Mouse (Mus musculus) right cerebral cortex, postnatal 10 days (tissue): ENCODE measurements at regions not wholly inside any gene's neighbourhood (a gene's known extent, or its start where the extent isn't known, plus 50 kb on each side); places are given as distances from the start of the nearest gene placed in this dataset.

Experiments
- DNase-seq, 2 experiments: peaks; one replicate each; pipeline ENCODE4 v3.0.0; 2021; ENCODE audit warnings: low spot score in 2 of 2

DNA sequence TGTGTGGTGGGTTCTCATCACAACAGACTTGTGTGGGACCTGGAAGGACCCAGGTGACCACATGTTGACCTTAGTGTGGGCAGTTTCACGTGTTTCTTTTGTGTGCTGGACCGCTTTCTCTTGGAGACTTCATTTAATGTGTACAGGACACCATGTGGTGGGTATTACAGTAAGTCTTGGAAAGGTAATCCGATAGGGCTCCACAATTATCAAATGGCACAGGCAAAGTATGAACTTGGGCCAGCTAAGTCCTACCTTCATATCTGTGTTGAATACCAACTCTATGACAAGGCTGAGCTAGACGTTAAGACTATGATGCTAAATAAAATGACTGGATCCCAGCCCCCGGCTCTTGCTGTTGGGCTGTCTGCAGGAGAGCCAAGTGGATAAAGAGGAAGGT is 173.5 kb downstream of the 1500009L16Rik start:
- DNase-seq, result no peak

DNA sequence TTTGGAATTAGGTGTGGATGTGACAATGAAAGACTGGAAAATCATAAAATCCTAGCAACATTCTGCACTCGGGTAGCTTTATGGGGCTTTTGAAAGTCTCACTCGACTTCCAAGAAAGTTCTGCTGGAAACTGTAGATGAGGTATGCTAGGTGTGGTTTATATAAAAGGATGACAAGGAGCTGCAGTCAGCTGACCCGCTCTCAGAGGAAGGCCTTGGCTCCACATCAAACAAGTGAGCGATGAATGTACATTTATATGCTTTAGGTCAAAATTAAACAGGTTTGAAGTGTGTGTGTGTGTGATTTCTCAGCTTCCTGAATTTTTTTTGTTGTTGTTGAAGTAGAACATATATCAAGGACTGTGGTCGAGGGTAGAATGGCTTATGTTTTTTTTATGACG is 174.9 kb downstream of the 1500009L16Rik start:
- DNase-seq, result no peak

DNA sequence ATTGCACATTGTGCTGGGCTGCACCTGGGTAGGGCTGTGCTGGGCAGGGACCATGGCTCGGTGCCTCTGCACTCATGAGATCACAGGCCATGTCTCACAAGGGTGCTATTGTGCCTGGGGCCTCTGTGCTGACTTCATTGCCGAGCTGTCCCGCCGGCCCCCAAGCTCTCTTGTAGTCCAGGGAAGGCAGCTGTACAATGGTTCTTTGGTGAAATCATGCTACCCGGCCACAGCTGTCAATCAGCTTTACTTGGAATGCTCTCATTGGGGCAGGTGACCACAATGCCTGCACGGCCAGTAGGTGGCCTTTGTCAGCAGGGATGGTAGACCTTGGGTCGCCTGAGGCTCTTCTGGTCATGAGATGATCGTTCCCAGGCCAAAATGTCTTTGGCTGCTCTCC is 184.1 kb downstream of the 1500009L16Rik start:
- peak; percentile 23 to 33 for DNase-seq

DNA sequence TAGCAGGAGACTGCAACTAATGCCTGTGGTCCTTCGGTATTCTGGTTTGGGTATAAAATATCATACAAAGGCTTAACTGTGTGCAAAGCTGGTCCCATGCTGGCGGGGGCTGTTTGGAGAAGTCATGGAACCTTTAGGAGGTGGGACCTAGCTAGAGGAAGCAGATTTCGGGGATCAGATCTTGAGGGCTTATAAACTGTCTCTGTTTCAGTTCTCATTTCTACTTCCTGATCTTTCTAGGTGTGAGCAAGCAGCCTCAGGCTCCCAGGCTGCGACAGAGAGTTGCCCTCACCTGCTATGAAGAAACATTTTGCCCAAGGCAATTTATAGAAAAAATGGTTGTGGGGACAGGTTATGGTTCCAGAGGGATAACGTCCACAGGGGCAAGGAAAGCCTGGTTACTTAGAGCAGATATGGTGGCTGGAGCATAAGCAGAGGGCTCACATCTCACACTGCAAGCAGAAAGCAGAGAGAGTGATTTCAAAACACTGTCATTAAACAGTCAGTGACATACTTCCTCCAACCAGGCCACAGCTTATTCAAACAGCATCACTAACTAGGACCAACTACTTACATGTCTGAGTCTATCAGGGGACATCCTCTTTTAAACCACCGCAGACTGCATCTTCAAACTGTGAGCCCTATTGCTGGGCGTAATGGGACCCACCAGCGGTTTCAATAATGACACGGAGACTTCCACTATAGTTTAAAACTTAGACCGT is 188.1 kb downstream of the 1500009L16Rik start:
- DNase-seq, result no peak

DNA sequence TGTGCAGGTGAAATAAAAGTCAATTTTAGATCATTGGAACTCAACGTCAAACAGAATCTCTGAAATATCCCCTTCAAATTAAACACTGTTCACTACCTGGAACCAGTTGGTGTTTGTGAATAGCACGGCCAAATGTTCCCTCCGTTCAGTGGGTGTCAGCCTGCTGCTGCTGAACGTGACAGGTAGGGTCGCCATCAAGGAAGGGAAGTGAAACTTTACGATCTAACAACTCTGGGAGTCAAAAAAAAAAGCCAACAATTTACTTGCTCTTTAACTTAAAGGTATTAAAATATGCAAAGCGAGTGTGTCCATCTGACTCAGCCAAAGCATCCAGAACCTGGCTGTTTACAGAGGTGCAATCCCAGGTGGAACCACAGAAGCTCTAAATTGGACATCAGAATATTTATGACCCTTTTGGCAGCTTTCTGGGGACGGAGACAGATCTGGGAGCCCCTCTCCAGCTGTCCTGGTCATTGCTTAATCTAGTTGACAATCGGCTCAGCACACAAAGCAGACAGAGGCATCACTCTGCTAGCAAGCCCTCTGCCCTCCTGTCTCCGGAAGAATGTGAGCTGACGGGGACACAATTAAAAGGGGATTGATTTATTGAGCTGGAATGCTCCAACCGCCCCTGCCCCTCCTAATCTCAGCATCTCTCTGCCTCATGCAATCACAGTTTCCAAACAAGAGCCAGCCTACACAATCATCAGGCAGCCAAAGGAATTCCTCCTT is 191.9 kb downstream of the 1500009L16Rik start:
- no peak for DNase-seq

DNA sequence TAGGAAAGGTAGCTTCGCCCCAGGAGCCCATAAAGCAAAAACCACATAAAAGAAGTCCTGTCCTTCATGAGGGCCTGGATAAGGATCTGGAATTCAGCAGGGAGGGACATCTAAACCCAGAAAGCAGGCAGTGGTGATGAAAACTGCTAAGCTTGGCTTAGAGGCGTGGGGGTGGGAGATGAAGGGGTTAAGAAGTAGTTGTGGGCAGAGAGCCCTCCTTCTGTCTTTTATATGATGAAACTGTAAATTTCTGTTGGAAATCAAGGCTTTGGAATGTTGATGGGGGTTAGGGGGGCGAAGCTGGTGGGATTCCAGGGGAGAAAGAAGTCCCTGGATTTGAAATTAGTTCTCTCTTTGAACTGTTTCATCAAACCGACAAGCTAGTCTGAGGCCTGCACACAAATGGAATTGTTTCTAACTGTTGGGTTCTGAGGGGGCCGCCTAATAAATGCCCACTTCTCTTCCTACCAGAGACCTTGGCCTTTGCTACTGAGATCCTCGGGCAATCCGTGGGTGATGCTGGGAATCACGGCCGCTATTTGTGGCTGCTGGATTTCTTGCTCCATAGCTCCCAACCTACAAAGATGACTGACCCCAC is 192.6 kb downstream of the 1500009L16Rik start:
- no peak for DNase-seq

DNA sequence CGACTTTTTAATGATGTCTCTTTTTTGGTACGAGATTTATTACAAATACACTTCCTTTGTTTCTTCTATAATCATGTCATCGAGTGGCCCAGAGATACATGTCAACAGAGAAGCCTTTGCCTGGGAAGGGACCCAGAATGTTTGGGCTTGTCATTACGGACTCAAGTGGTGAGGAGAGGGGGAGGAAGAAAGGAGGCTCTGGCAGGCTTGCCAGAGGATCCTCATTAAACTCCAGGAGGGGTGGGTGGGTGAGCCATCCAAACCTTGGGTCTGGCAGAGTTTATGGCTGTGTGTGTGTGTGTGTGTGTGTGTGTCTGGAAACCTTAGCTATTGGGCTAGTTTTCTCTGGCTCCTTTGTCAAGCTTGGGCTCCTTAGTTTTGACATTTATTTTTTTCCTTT is 204.3 kb downstream of the 1500009L16Rik start:
- DNase-seq, result peak; percentile 37 to 47

DNA sequence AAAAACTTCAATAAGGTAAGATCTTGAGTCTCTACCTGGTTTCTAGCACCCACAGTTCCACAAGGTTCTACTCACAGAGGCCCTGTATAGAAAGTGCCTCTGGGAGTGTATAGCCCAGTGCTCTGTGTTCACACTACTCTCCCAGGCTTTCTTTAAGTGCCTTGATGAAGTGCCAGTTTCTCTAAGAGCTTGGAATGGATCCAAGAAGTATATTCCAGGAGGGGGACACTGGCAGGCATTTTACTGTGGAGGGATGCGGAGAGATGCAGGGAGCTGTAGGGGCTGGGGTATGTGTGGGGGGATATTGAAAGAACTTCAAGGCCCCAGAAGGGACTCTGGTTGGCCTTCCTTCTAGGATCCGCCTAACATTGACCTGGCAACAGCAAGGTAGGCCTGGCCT is 204.9 kb downstream of the 1500009L16Rik start:
- DNase-seq, result no peak

DNA sequence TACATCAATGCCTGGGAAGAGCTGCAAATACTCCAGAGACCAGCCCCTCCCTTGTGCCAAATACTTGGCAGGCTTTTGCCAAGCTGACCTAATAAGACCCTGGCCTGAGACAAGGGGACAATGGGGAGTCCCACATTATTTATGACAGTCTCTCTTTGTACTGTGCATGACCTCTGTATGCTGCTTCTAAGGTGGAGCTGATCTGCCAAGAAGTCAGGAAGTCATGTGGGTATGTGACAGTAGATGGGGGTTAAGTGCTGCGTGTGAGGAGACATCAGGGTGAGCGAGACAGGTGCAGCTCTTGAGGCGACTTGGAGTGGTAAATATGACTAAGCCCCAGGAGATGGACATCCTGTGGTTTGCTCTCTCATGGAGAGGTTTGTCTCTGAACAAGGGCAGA is 209.1 kb downstream of the 1500009L16Rik start:
- DNase-seq, result no peak

DNA sequence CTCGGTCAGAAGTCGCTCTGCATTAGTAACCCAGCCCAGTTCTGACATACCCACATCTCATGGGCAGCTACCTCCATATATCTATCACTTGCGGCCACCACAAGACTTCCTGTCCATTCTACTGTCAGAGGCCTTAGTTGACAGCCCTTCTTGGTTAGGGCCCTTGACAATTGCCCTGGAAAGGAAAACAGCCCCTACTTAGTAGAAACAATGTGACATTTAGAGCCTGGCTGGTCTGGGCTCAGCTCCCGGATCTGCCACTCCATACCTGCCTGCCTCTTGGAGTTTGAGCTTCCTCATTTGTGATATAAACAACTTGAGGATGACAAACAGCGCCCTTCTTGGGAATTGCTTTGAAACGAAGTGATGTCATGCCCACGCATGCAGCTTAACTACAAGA is 210.5 kb downstream of the 1500009L16Rik start:
- DNase-seq, result no peak

DNA sequence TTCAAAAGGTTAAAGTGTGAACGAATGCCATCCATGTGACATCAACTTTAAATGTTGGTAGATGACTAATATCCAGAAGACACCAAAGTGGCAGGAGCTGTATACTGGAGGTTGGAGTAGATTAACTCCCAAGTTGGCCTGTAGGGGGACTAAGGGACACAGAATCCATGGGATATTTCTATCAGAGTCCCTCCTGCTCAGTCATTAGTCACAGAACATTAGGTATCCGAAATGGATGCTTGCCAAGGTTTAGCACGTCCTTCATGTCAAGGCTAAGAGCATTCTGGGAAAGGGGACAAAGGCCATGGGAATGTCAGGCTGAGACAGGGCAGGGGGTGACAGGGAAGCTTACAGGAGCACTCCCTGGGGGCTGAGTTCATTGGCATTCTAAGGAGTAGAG is 211.8 kb downstream of the 1500009L16Rik start:
- DNase-seq, result no peak

DNA sequence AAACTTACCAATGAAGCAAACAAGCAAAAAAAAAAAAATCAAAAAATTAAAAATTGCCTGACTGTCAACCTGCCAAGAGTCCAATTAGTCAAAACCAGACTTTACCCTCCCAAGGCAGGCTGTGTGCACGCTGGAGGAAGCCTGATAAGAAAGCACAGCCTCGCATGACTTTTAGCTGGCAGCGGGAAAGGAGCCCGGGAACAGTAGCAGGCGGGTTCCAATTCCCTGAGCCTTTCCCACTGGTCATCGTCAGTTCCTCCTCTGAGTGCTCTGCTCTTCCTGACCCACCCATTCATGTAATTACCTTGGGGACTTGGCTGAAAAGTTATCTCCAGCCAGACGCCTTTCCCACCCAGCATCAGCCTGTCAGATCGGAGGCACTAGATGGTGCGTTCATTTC is 214.5 kb downstream of the 1500009L16Rik start:
- no peak for DNase-seq

DNA sequence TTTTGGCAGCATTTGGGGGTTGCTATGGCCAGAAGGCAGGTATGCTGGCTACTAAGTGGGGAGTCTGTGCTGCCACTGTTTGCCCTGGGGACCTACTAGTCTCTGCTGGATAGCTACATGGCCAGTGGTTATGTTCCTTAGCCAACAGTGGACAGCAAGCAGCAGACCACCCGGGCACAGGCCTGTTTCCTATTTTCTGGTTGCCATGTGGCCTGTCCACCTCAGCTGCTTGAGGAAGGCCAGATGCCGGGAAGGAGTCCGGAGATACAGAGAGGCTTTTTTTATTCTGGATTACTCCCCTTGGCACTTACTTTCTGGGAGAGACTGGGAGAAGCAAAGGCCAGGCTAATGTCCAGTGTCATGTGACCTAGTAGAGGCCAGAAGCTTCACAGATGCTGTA is 219.4 kb downstream of the 1500009L16Rik start:
- DNase-seq, result no peak

DNA sequence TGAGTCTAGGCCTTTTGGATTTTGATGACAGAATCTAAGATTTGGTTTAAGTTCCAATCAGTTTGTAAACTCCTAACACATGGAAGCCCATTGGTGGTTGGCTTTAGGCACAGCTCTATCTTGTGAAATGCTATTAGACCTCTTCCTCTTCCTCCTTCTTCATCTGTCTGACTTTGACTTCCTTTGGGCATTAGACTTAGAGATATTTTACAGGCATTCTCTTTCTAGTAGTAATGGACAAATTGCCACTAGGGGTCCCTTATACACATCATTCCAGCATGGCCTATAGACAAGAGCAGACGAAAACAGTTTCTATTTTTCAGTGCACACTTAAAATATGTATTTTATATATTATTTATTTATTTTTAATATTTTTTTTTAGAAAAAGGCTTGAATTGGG is 221.5 kb downstream of the 1500009L16Rik start:
- DNase-seq, result no peak

DNA sequence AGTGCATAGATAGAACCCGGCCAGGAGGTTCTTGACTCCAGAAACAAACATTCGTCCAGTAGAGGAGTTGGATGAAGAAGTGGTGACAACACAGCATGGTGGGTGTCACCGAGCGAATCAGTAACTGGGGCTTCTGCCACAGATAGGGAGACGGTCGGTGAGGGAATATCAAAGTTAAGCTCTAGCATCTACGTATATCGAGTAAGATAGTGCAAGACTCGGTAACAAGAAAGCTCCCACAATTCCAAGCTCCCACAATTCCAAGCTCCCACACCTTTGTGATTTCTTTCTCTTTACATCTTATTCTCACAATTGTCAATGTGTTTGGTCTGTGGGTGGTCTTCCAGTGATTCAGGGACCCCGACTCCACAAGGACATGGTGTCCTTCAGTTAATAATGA is 222.2 kb downstream of the 1500009L16Rik start:
- DNase-seq, result no peak

DNA sequence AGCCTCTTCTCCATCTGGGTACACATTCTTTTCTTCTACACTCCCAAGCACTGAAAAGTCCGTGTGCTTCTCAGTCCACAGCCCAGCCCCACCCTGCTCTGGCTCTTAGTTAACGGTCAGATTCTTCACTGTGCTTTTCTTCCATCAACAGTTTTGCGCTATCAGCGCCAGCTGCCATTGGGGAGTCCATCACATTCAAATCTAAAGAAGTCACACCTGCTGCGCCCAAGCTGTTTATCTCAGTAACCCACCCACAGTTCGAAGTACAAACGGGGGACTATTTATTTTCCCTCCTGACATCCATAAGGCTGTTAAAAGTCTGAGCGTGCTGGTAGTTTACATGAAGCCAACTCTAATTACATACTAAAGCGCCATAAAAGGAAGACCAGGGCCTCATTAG is 222.8 kb downstream of the 1500009L16Rik start:
- no peak for DNase-seq

DNA sequence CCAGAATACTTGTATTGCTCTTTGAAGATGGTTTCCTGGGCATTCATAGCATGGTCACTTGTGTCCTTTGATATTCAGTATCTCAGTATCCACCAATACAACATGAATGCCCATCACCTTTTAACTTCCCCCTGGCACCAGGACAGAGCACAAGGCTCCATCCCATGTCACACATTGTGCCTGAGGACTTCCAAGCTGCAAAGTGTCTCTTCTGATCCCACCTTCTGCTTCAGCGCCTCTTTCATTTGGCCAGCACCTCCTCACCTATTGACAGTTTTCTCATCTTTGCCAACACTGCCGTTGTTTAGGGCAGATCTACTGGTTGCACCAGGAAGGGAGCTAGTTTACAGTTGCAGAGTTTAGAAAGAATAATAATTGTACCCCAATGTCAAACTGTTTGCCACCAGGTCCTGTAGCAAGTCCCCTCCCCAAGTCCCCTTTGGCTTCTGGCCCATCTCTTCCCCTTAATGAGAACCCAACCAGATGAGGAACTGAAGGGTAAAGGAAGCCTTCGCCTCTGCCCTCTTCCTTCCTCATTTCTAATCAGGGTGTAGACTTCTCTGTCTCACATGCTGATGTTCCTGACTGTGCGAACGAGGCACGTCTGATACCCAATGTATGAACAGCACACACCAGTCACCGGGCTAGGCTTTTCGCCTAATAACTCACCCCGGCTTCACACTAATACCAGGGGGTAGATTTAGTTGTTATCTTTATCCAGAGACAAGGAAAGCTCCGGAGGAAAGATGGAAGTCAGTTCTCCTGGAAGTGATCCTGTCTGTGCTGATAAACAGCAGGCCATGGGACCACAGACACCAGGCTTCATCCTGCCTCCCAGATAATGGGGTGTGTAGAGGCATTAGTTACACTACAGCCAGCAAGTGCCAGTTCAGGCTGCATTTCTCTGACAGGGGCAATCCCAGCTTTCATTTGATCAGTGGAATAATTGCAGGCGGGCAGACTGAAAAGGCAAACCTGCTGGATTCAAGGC is 223.8 kb downstream of the 1500009L16Rik start:
- DNase-seq, result peak; percentile 26 to 35

DNA sequence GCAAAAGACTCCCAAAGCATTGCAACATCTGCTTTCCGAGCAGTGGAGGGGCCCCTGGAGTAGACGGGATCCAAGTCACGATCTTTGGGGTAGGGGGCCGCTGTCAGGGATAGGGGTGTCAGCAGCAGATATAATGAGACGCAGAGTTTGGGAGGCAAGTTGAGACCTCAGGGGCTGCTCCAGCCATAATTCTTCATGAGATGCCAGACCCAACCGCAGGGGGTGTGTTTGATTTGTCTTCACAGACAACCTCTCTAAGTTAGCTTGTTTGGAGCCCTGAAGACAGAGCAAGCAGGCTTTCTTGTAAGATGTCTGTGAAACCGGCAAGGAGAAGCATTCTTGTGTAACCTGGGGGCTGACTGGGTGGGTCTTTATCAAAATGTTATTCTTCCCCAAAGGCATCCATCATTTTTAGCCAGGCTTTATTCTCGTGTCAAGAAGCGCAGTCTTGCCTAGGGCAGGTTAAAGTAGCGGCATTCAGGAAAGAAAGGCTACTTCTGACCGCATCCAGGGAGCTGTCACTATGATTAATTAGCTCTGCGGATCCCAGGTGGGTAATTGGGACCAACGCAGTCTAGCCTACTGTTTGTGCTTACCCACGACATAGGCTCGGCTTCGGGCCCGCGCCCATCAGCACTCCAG is 234.6 kb downstream of the 1500009L16Rik start:
- DNase-seq, result no peak

DNA sequence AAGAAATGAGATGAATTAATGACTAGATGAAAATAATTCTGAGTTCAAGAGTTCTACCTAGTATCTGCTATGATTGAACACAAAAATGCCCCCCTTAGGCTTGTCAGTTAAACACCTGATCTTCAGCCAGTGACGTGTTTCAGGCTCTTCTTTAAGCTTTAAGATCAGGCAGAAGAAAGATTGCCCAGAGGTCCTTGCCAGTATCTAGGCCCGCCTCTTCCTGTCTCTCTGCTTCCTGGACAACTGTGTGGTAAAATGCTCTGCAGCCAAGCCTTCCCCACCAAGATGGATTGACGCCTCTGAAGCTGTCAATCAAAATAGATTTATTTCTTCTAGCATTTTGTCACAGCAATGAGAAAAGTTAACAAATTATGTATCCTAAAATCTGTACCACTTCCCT is 235.7 kb downstream of the 1500009L16Rik start:
- DNase-seq, result no peak

DNA sequence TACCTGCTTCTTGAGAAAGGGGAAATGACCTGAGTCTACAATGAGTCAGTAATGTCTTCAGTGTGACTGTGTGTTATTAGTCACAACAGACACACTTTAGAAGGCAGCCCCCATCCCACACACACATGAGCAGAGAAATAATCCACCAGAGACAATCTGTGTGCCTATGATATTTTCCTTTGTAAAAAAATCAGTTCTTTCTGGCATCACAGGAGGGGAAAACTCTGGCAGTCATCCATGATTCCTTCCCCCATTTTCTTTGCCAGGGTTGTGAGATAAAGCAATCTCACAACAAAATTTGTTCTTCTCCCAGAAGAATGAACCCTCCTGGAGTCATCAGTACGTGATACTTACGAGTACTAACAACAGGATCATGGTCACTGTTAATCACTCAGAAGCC is 236.2 kb downstream of the 1500009L16Rik start:
- DNase-seq, result no peak

DNA sequence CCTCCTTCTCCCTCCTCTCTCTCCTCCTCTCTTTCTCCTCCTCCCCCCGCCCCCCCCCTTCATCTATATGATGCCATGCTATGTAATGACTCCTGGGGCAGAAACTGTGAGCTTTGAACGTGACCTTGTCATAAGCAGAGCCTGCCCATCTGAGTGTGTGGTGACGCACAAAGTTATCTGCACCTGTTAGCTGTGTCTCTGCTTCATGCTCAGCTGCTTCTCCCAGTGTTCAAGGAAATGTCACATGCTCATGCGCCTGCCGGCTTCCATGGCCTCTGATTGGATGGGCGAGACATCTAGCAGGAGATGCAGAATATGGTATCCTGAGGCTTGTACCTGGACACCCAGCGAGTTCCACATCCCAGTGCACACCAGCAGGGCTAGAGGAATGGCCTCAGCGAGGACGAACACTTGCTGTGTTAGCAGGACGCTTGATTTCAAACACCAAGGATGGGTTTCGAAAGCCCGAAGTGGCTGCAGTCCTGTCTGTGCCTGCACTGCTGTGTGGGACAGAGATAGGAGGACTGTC is 240.6 kb downstream of the 1500009L16Rik start:
- no peak for DNase-seq
